Mouse (Mus musculus): ENCODE data around the gene Ubr1. TPM values are rescaled to one million over a fixed set of nuclear protein-coding genes. Genes with fewer than 3 reads are reported as not detected.
"Not testable (repeated sequence)": the region's sequence is repeated elsewhere in the genome, so short reads cannot be mapped to it uniquely, and the experiment has no call there.

The Ubr1 gene
- total and polyA plus RNA-seq, 2 experiments from 2014 or later = 27.3 to 34.8 TPM

DNA sequence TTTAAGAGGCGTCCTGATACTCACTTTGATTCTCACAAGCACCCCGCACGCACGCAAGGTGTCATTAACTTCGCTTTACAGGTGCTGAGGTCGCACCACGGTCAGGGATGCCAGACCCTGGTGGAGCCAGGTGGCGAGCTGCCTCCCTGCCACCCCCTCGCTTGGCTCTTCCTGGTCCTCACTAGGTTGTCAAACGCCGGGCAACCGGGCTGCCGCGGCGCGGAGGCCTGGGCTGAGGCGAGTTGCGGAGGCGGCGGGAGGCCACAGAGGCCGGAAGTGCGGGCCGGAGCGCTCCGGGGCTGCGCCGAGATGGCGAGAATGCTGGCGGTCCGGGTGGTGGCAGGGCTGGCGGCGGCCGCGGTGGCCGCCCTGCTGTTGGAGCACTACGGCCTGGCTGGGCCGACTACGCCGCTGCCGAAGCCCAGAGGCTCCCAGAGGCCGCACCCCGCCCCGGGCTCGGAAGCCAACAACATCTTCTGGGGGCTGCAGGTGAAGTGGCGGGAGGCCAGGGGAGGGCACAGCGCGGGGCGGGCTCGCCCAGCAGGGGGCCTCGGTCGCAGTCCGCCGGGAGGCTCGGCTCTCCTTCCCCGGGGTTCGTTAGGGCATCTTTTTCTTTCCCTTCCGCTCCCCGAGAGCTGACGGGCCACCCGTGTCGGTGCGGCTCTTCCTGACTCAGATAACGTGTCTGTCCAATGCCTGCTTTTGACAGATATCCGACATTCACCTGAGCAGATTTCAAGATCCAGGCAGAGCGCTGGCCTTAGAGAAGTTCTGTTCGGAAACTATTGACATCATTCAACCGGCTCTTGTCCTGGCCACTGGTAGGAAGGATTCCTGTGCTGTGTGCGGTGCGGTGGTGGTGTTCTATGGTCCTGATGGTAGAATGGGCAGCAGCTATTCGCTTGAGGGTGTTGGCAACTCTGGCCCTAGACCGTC, 6.7 kb upstream of the Ubr1 start, which contains the start of gene Tmem62:
Gene Tmem62, plus strand, starts transcription at position 28 of the 936 bp plus-strand sequence.
- H3K4me1 ChIP-seq (ENCODE audit: insufficient read depth, low read length) = no peaks in the 10 kb centered on the region
- peak; percentile 63 for DNase-seq (ENCODE audit: low spot score)
- TF ChIP-seq CTCF (IDR thresholded peaks at IDR 0.05; ENCODE audit: low read depth) = no peak
- H3K27me3 ChIP-seq (ENCODE audit: insufficient read depth, low read length) = no peaks in the 10 kb centered on the region
- peak within 1 kb of the TSS; percentile 89 for H3K9ac ChIP-seq (replicated peaks; ENCODE audit: low read length)
- WGBS = under 1% methylated on average over 63 of the region's 71 CpGs
- peak within 1 kb of the TSS; percentile 81 for H3K4me3 ChIP-seq (ENCODE audit: low read length)
- H3K4me2 ChIP-seq (ENCODE audit: low read depth, low read length) = peak within 1 kb of the TSS; percentile 84
- peak within 1 kb of the TSS; percentile 90 for H3K27ac ChIP-seq
- ATAC-seq = peak; percentile 74
- H3K9me3 ChIP-seq (ENCODE audit: low read length) = no peaks in the 10 kb centered on the region
- H3K36me3 ChIP-seq (ENCODE audit: insufficient read depth, low read length) = no peaks in the 10 kb centered on the region

DNA sequence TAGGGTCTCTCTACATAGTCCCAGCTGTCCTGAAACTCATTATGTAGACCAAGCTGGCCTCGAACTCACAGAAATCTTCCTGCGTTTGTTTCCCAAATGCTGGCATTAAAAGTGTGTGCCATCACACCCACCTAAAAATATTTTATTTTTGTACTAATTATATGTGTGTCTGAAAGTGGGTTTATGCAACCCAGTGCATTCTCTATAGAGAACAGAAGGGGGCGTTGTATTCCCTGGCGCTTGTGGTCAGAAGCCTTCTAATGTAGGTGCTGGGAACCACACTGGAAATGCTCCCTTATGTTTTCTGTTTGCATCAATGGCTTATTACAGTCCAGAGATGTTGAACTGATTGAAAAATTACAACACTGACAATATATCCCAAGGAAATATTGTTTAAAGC, 5.8 kb upstream of the Ubr1 start:
- Histone ChIP-seq H3K36me3 (ENCODE audit: insufficient read depth, low read length) (no peaks in the 10 kb centered on the region), H3K4me1 (ENCODE audit: insufficient read depth, low read length) (no peaks in the 10 kb centered on the region), H3K4me2 (ENCODE audit: low read depth, low read length) (peak overlapping the region; percentile 84), H3K9me3 (ENCODE audit: low read length) (no peaks in the 10 kb centered on the region), H3K27ac (no peak overlapping the region), H3K4me3 (ENCODE audit: low read length) (peak overlapping the region; percentile 81), H3K27me3 (ENCODE audit: insufficient read depth, low read length) (no peaks in the 10 kb centered on the region), H3K9ac (replicated peaks; ENCODE audit: low read length) (no peak overlapping the region)
- 53% methylated on average over 4 of the region's 4 CpGs for WGBS
- TF ChIP-seq CTCF (IDR thresholded peaks at IDR 0.05; ENCODE audit: low read depth) = peak; percentile 42
- DNase-seq (ENCODE audit: low spot score) = peak; percentile 32
- no peak for ATAC-seq

DNA sequence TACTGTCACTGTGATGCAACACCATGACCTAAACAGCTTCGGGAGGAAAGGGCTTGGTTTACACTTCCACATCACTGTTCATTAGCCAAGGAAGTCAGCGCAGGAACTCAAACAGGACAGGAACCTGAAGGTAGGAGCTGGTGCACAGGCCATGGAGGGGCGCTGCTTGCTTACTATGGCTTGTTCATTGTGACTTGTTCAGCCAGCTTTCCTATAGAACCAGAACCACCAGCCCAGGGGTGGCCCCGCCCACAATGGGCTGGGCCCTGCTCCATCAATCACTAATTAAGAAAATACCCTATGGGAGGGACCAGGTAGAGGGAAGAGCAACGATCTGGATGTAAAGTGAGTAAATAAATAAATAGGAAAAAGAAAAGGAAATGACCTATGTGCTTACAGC, 2.4 kb upstream of the Ubr1 start:
- Histone ChIP-seq H3K27ac (no peak overlapping the region), H3K36me3 (ENCODE audit: insufficient read depth, low read length) (no peaks in the 10 kb centered on the region), H3K9ac (replicated peaks; ENCODE audit: low read length) (no peak overlapping the region), H3K27me3 (ENCODE audit: insufficient read depth, low read length) (no peaks in the 10 kb centered on the region), H3K4me1 (ENCODE audit: insufficient read depth, low read length) (peaks cover 12% of the 10 kb centered on the region), H3K4me3 (ENCODE audit: low read length) (no peak overlapping the region), H3K4me2 (ENCODE audit: low read depth, low read length) (no peak overlapping the region), H3K9me3 (ENCODE audit: low read length) (no peaks in the 10 kb centered on the region)
- TF ChIP-seq CTCF (IDR thresholded peaks at IDR 0.05; ENCODE audit: low read depth) = no peak
- DNase-seq (ENCODE audit: low spot score) (no peak), ATAC-seq (no peak)
- 22% methylated on average over 5 of the region's 5 CpGs for WGBS

DNA sequence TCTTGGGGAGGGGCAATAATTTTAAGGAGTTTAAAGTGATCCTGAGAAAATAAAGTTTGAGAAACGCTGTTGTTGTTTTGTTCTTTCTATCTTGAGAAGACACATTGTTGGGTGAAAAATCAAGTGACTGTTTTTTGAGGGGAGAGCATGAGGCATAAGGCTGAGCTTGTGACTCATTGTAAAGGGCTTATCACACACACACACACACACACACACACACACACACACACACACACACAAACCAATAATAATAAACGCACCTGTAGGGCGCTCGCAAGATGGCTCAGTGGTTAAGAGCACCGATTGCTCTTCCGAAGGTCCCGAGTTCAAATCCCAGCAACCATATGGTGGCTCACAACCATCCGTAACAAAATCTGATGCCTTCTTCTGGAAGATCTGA, 1.7 kb upstream of the Ubr1 start:
- H3K36me3 ChIP-seq (ENCODE audit: insufficient read depth, low read length); H3K4me2 ChIP-seq (ENCODE audit: low read depth, low read length); H3K9me3 ChIP-seq (ENCODE audit: low read length); H3K27me3 ChIP-seq (ENCODE audit: insufficient read depth, low read length); ATAC-seq; H3K27ac ChIP-seq; H3K9ac ChIP-seq (replicated peaks; ENCODE audit: low read length); DNase-seq (ENCODE audit: low spot score); H3K4me3 ChIP-seq (ENCODE audit: low read length): not testable (repeated sequence)
- H3K4me1 ChIP-seq (ENCODE audit: insufficient read depth, low read length) = peaks cover 12% of the 10 kb centered on the region
- 95% methylated on average over 8 of the region's 8 CpGs for WGBS

DNA sequence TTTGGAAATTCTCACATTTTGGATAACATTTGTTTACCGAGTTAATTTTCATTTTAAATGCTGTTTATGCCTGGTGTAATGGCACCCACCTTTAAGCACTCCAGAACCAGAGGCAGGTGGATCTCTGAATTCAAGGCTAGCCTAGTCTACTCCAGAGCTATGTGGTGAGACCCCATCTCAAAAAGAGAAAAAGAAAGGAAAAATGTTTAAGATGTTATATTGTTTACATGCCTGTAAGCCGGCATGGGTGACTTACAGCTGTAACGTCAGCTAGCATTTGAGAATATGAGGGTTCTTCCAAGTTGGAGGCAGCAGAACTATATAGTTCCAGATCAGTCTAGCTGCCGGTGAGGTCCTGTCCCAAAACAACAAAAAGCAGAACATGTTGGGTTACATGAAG, 1.3 kb upstream of the Ubr1 start:
- Histone ChIP-seq H3K27me3 (ENCODE audit: insufficient read depth, low read length) (no peaks in the 10 kb centered on the region), H3K9ac (replicated peaks; ENCODE audit: low read length) (no peak overlapping the region), H3K9me3 (ENCODE audit: low read length) (no peaks in the 10 kb centered on the region), H3K27ac (no peak overlapping the region), H3K4me1 (ENCODE audit: insufficient read depth, low read length) (peaks cover 12% of the 10 kb centered on the region), H3K4me3 (ENCODE audit: low read length) (no peak overlapping the region), H3K4me2 (ENCODE audit: low read depth, low read length) (no peak overlapping the region), H3K36me3 (ENCODE audit: insufficient read depth, low read length) (no peaks in the 10 kb centered on the region)
- WGBS = 87% methylated on average over 4 of the region's 4 CpGs
- DNase-seq (ENCODE audit: low spot score) = no peak
- TF ChIP-seq CTCF (IDR thresholded peaks at IDR 0.05; ENCODE audit: low read depth) = no peak
- ATAC-seq = no peak

DNA sequence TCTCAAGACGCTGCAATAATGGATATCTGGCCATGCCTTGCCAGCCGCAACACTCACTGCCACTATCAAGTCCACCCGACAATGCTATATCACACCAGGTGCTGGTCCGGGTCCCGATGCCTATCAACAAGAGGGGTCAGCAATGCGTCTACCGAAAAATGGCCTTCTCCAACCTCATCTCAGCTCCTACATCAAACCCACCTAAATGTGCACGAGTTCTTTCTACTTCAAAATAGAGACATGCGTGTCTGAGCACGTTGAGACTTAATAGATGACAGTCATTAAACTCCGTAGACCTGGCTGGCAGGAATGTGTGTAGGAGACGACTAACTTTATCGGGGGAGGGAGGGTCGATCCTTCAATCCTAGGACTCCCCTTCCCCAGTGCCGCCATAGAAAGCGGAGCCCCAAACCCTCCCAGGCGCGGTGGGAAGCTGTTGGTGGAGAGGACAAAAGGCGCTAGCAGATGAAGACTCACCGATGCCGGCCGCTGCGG, 423 bp downstream of the Ubr1 start:
- ATAC-seq (peak; percentile 81), DNase-seq (ENCODE audit: low spot score) (no peak)
- WGBS = under 1% methylated on average over 23 of the region's 23 CpGs
- H3K4me1 ChIP-seq (ENCODE audit: insufficient read depth, low read length) = peaks cover 12% of the 10 kb centered on the region
- H3K27me3 ChIP-seq (ENCODE audit: insufficient read depth, low read length) = no peaks in the 10 kb centered on the region
- peak overlapping the region; percentile 87 for H3K27ac ChIP-seq
- no peaks in the 10 kb centered on the region for H3K9me3 ChIP-seq (ENCODE audit: low read length)
- no peak for TF ChIP-seq CTCF (IDR thresholded peaks at IDR 0.05; ENCODE audit: low read depth)
- H3K4me3 ChIP-seq (ENCODE audit: low read length) = peak overlapping the region; percentile 83
- H3K9ac ChIP-seq (replicated peaks; ENCODE audit: low read length) = peak overlapping the region; percentile 83
- peak overlapping the region; percentile 89 for H3K4me2 ChIP-seq (ENCODE audit: low read depth, low read length)
- H3K36me3 ChIP-seq (ENCODE audit: insufficient read depth, low read length) = no peaks in the 10 kb centered on the region; the same call in 1 of the 2 replicates

DNA sequence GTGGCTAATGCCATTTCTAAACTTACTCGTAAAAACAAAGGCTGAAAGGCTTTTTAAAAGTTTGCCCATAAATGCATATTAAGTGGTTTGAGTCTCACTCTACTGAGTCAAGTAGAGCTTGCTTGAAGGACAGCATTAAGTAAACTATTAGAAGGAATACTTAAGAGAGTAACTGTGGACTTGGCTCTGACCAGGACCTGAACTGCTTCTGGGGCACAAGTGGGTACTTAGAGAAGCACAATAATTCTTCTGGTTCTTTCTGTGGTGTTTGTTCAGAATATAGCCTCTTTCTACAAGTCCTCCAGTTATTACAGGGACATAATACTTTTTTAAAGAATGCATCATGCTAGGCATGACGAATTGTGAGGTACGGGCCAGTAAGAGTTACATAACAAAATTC, 5.0 kb downstream of the Ubr1 start:
- Histone ChIP-seq H3K4me2 (ENCODE audit: low read depth, low read length) (no peak overlapping the region), H3K9me3 (ENCODE audit: low read length) (no peaks in the 10 kb centered on the region), H3K27me3 (ENCODE audit: insufficient read depth, low read length) (no peaks in the 10 kb centered on the region), H3K36me3 (ENCODE audit: insufficient read depth, low read length) (no peaks in the 10 kb centered on the region; the same call in 1 of the 2 replicates), H3K9ac (replicated peaks; ENCODE audit: low read length) (no peak overlapping the region), H3K27ac (no peak overlapping the region), H3K4me3 (ENCODE audit: low read length) (no peak overlapping the region), H3K4me1 (ENCODE audit: insufficient read depth, low read length) (peaks cover 12% of the 10 kb centered on the region)
- no peak for ATAC-seq
- WGBS = 81% methylated on average over 3 of the region's 3 CpGs
- no peak for TF ChIP-seq CTCF (IDR thresholded peaks at IDR 0.05; ENCODE audit: low read depth)
- no peak for DNase-seq (ENCODE audit: low spot score)

Data from hindbrain, postnatal 0 days (tissue).